Mouse (Mus musculus): ENCODE measurements at regions not wholly inside any gene's neighbourhood (a gene's known extent, or its start where the extent isn't known, plus 50 kb on each side); places are given as distances from the start of the nearest gene placed in this dataset.

GRCm38 (mm10) chr2:46661876-46662275, 1544.7 kb upstream of the Zeb2 start:
- TF ChIP-seq CTCF (IDR thresholded peaks at IDR 0.05; ENCODE audit: low read depth, low read length) (no peak), POLR2A (IDR thresholded peaks at IDR 0.05; ENCODE audit: borderline replicate concordance, low read depth, low read length) (no peak)

Data from bone marrow macrophage, adult 2 months (primary cell).